Mouse (Mus musculus) lung, postnatal 25 days (tissue): ENCODE results near the gene Zfp651.

Source experiments
- DNase-seq: peaks from one replicate; pipeline ENCODE4 v3.0.0; 2022; ENCODE audit warnings: low spot score

The Zfp651 gene

GRCm38 (mm10) chr9:121759091-121760081 is at the start of gene Zfp651:
Gene Zfp651 (plus strand): TSS chr9:121759330.
- DNase-seq: peak; percentile 34

GRCm38 (mm10) chr9:121709898-121710583 is 49.1 kb upstream of the Zfp651 start, which contains the start of gene Ss18l2:
Gene Ss18l2 (plus strand): TSS chr9:121710329.
- peak; percentile 99 for DNase-seq

- no peak for DNase-seq
Measured at GRCm38 (mm10) chr9:121710584-121710975, 48.5 kb upstream of the Zfp651 start.

GRCm38 (mm10) chr9:121717048-121717447 is 42.1 kb upstream of the Zfp651 start:
- DNase-seq: no peak

- no peak for DNase-seq
Measured at GRCm38 (mm10) chr9:121718070-121718705, 40.9 kb upstream of the Zfp651 start.

GRCm38 (mm10) chr9:121718792-121719318 is 40.3 kb upstream of the Zfp651 start, which contains the start of gene Nktr:
Gene Nktr (plus strand): TSS chr9:121719169.
- peak; percentile 99 for DNase-seq

GRCm38 (mm10) chr9:121719347-121720331 is 39.5 kb upstream of the Zfp651 start:
- DNase-seq: no peak

GRCm38 (mm10) chr9:121740490-121740889 is 18.6 kb upstream of the Zfp651 start:
- no peak for DNase-seq

- DNase-seq: no peak
Measured at GRCm38 (mm10) chr9:121741168-121741567, 18.0 kb upstream of the Zfp651 start.

- DNase-seq: no peak
Measured at GRCm38 (mm10) chr9:121744051-121744450, 15.1 kb upstream of the Zfp651 start.

- no peak for DNase-seq
Measured at GRCm38 (mm10) chr9:121752774-121753173, 6.4 kb upstream of the Zfp651 start.

GRCm38 (mm10) chr9:121754624-121755023 is 4.5 kb upstream of the Zfp651 start:
- no peak for DNase-seq

GRCm38 (mm10) chr9:121756785-121757184 is 2.3 kb upstream of the Zfp651 start:
- no peak for DNase-seq

- DNase-seq: no peak
Measured at GRCm38 (mm10) chr9:121757432-121757831, 1.7 kb upstream of the Zfp651 start.

GRCm38 (mm10) chr9:121757835-121758814 is 1.0 kb upstream of the Zfp651 start:
- no peak for DNase-seq

GRCm38 (mm10) chr9:121760271-121761090 is 1.4 kb downstream of the Zfp651 start:
- DNase-seq: peak; percentile 60

GRCm38 (mm10) chr9:121761091-121761665 is 2.0 kb downstream of the Zfp651 start:
- DNase-seq: no peak

GRCm38 (mm10) chr9:121761787-121762186 is 2.7 kb downstream of the Zfp651 start:
- no peak for DNase-seq
